Mouse (Mus musculus): Measurements from ENCODE around the gene Zfp503. TPM values are rescaled to one million over a fixed set of nuclear protein-coding genes. Genes with fewer than 3 reads are reported as not detected.

The Zfp503 gene
- polyA plus RNA-seq, 1 experiment from 2014 or later, result 1.6 TPM

- no peak overlapping the region for H3K9ac ChIP-seq (ENCODE audit: low read length)
- H3K4me2 ChIP-seq (ENCODE audit: low read length), result no peak overlapping the region
- no peaks in the 10 kb centered on the region for H3K27me3 ChIP-seq (ENCODE audit: control insufficient read depth, insufficient read depth, low read length)
- WGBS, result 83% methylated on average over 4 of the region's 4 CpGs
- no peaks in the 10 kb centered on the region for H3K4me1 ChIP-seq (ENCODE audit: control insufficient read depth in 2 of 2, insufficient read depth in 2 of 2, low read length in 2 of 2)
- H3K4me3 ChIP-seq (ENCODE audit: control insufficient read depth in 1 of 2, insufficient read depth in 1 of 2, low read depth in 1 of 2, low read length in 2 of 2), result no peak overlapping the region
- ATAC-seq (ENCODE audit: insufficient number of reproducible peaks, insufficient read depth, low FRiP score, low read depth), result no peak
- no peaks in the 10 kb centered on the region for H3K9me3 ChIP-seq (ENCODE audit: control insufficient read depth, low read length)
- no peak overlapping the region for H3K27ac ChIP-seq (replicated peaks in 1 of 2; ENCODE audit: control insufficient read depth in 1 of 2, insufficient read depth in 1 of 2, low read depth in 2 of 2, low read length in 2 of 2)
- no peaks in the 10 kb centered on the region for H3K36me3 ChIP-seq (ENCODE audit: control insufficient read depth, insufficient read depth, low read length)
Measured at GRCm38 (mm10) chr14:22003631-22004030, 14.2 kb upstream of the Zfp503 start.

GRCm38 (mm10) chr14:22003231-22003630, 13.8 kb upstream of the Zfp503 start:
- Histone ChIP-seq H3K9me3 (ENCODE audit: control insufficient read depth, low read length) (no peaks in the 10 kb centered on the region), H3K27me3 (ENCODE audit: control insufficient read depth, insufficient read depth, low read length) (no peaks in the 10 kb centered on the region), H3K36me3 (ENCODE audit: control insufficient read depth, insufficient read depth, low read length) (no peaks in the 10 kb centered on the region), H3K4me3 (ENCODE audit: control insufficient read depth in 1 of 2, insufficient read depth in 1 of 2, low read depth in 1 of 2, low read length in 2 of 2) (no peak overlapping the region), H3K9ac (ENCODE audit: low read length) (no peak overlapping the region), H3K4me2 (ENCODE audit: low read length) (no peak overlapping the region), H3K4me1 (ENCODE audit: control insufficient read depth in 2 of 2, insufficient read depth in 2 of 2, low read length in 2 of 2) (no peaks in the 10 kb centered on the region), H3K27ac (replicated peaks in 1 of 2; ENCODE audit: control insufficient read depth in 1 of 2, insufficient read depth in 1 of 2, low read depth in 2 of 2, low read length in 2 of 2) (no peak overlapping the region)
- 50% methylated on average over 1 of the region's 1 CpGs for WGBS
- ATAC-seq (ENCODE audit: insufficient number of reproducible peaks, insufficient read depth, low FRiP score, low read depth), result no peak

- H3K27ac ChIP-seq (replicated peaks in 1 of 2; ENCODE audit: control insufficient read depth in 1 of 2, insufficient read depth in 1 of 2, low read depth in 2 of 2, low read length in 2 of 2), result no peak overlapping the region
- H3K4me1 ChIP-seq (ENCODE audit: control insufficient read depth in 2 of 2, insufficient read depth in 2 of 2, low read length in 2 of 2), result peaks cover 2 to 12% of the 10 kb centered on the region in 2 experiments; a peak in 3 of 4 replicates
- no peak overlapping the region for H3K4me2 ChIP-seq (ENCODE audit: low read length)
- no peak overlapping the region for H3K4me3 ChIP-seq (ENCODE audit: control insufficient read depth in 1 of 2, insufficient read depth in 1 of 2, low read depth in 1 of 2, low read length in 2 of 2)
- no peaks in the 10 kb centered on the region for H3K9me3 ChIP-seq (ENCODE audit: control insufficient read depth, low read length)
- H3K9ac ChIP-seq (ENCODE audit: low read length), result no peak overlapping the region
- no peaks in the 10 kb centered on the region for H3K36me3 ChIP-seq (ENCODE audit: control insufficient read depth, insufficient read depth, low read length)
- no peak for ATAC-seq (ENCODE audit: insufficient number of reproducible peaks, insufficient read depth, low FRiP score, low read depth)
- WGBS, result 79% methylated on average over 4 of the region's 4 CpGs
- peaks cover 21% of the 10 kb centered on the region for H3K27me3 ChIP-seq (ENCODE audit: control insufficient read depth, insufficient read depth, low read length)
Measured at GRCm38 (mm10) chr14:21999588-21999987, 10.2 kb upstream of the Zfp503 start.

- H3K4me2 ChIP-seq (ENCODE audit: low read length), result peak overlapping the region; percentile 93
- ATAC-seq (ENCODE audit: insufficient number of reproducible peaks, insufficient read depth, low FRiP score, low read depth), result peak; percentile 40; the same call in 1 of the 2 replicates
Measured at GRCm38 (mm10) chr14:21995031-21995754, 5.8 kb upstream of the Zfp503 start.

GRCm38 (mm10) chr14:21994061-21994990, 4.9 kb upstream of the Zfp503 start:
- Histone ChIP-seq H3K9ac (ENCODE audit: low read length) (peak overlapping the region; percentile 57; the same call in 1 of the 2 replicates), H3K27ac (replicated peaks in 1 of 2; ENCODE audit: control insufficient read depth in 1 of 2, insufficient read depth in 1 of 2, low read depth in 2 of 2, low read length in 2 of 2) (no peak overlapping the region), H3K36me3 (ENCODE audit: control insufficient read depth, insufficient read depth, low read length) (no peaks in the 10 kb centered on the region), H3K4me2 (ENCODE audit: low read length) (peak overlapping the region; percentile 93), H3K4me3 (ENCODE audit: control insufficient read depth in 1 of 2, insufficient read depth in 1 of 2, low read depth in 1 of 2, low read length in 2 of 2) (peak overlapping the region; percentile 48 to 57), H3K27me3 (ENCODE audit: control insufficient read depth, insufficient read depth, low read length) (peaks cover 73% of the 10 kb centered on the region), H3K9me3 (ENCODE audit: control insufficient read depth, low read length) (no peaks in the 10 kb centered on the region), H3K4me1 (ENCODE audit: control insufficient read depth in 2 of 2, insufficient read depth in 2 of 2, low read length in 2 of 2) (peaks cover 10 to 33% of the 10 kb centered on the region in 2 experiments; a peak in 3 of 4 replicates)
- ATAC-seq (ENCODE audit: insufficient number of reproducible peaks, insufficient read depth, low FRiP score, low read depth), result no peak
- WGBS, result 6% methylated on average over 44 of the region's 44 CpGs

More at GRCm38 (mm10) chr14:21995031-21995754, 5.8 kb upstream of the Zfp503 start:
- Histone ChIP-seq H3K4me1 (ENCODE audit: control insufficient read depth in 2 of 2, insufficient read depth in 2 of 2, low read length in 2 of 2) (peaks cover 6 to 27% of the 10 kb centered on the region in 2 experiments; a peak in 3 of 4 replicates), H3K27me3 (ENCODE audit: control insufficient read depth, insufficient read depth, low read length) (peaks cover 65% of the 10 kb centered on the region), H3K36me3 (ENCODE audit: control insufficient read depth, insufficient read depth, low read length) (no peaks in the 10 kb centered on the region), H3K4me3 (ENCODE audit: control insufficient read depth in 1 of 2, insufficient read depth in 1 of 2, low read depth in 1 of 2, low read length in 2 of 2) (peak overlapping the region; percentile 48 to 57), H3K27ac (replicated peaks in 1 of 2; ENCODE audit: control insufficient read depth in 1 of 2, insufficient read depth in 1 of 2, low read depth in 2 of 2, low read length in 2 of 2) (no peak overlapping the region), H3K9me3 (ENCODE audit: control insufficient read depth, low read length) (no peaks in the 10 kb centered on the region), H3K9ac (ENCODE audit: low read length) (peak overlapping the region; percentile 57)
- under 1% methylated on average over 36 of the region's 36 CpGs for WGBS

- Histone ChIP-seq H3K4me1 (ENCODE audit: control insufficient read depth in 2 of 2, insufficient read depth in 2 of 2, low read length in 2 of 2) (peaks cover 15 to 41% of the 10 kb centered on the region in 2 experiments), H3K9me3 (ENCODE audit: control insufficient read depth, low read length) (no peaks in the 10 kb centered on the region), H3K27me3 (ENCODE audit: control insufficient read depth, insufficient read depth, low read length) (peaks cover 81% of the 10 kb centered on the region), H3K36me3 (ENCODE audit: control insufficient read depth, insufficient read depth, low read length) (no peaks in the 10 kb centered on the region), H3K9ac (ENCODE audit: low read length) (no peak overlapping the region; the same call in 1 of the 2 replicates), H3K4me2 (ENCODE audit: low read length) (peak overlapping the region; percentile 93), H3K27ac (replicated peaks in 1 of 2; ENCODE audit: control insufficient read depth in 1 of 2, insufficient read depth in 1 of 2, low read depth in 2 of 2, low read length in 2 of 2) (no peak overlapping the region), H3K4me3 (ENCODE audit: control insufficient read depth in 1 of 2, insufficient read depth in 1 of 2, low read depth in 1 of 2, low read length in 2 of 2) (peak overlapping the region; percentile 9 to 57; a peak in 2 of 4 replicates)
- ATAC-seq (ENCODE audit: insufficient number of reproducible peaks, insufficient read depth, low FRiP score, low read depth), result no peak
- WGBS, result 44% methylated on average over 14 of the region's 14 CpGs
Measured at GRCm38 (mm10) chr14:21993251-21994060, 4.1 kb upstream of the Zfp503 start.

Data from heart, embryonic 14.5 days (tissue).